Mouse (Mus musculus): ENCODE results near the gene Stard10.

Gene Stard10

DNA sequence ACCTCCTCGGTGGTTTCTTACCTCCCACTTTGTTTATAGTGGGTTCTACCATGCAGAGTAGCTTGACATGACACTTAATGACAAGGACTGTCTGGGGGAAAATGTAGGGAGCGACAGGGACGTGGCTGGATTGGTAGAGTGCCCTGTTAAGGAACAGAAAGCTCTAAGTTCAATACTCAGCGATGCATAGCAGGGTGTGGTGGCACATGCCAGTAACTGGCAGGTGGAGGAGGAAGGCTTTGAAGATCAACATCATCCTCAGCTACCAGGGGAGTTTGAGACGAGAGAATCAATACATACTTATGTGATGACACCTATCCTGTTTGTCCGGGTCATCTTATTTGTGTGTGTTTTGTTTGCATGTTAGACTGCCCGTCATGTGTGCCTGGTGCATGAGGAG, 52.8 kb downstream of the Stard10 start:
- no peak for DNase-seq (ENCODE audit: low read depth, low spot score)

DNA sequence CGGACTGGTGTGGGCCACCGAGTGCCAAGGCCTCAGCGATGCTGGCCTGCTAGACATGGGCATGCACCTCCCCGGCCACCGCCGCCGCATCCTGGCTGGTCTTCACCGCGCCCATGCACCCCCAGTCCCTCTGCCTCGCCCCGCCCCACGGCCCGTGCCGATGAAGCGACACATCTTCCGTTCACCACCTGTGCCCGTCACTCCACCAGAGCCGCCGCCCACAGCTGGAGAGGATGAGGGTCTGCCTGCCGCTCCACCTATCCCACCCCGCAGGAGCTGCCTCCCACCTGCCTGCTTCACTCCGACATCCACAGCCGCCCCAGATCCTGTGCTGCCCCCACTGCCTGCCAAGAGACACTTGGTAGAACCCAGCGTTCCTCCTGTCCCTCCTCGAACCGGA, 56.2 kb downstream of the Stard10 start:
- DNase-seq (ENCODE audit: low read depth, low spot score), result no peak

DNA sequence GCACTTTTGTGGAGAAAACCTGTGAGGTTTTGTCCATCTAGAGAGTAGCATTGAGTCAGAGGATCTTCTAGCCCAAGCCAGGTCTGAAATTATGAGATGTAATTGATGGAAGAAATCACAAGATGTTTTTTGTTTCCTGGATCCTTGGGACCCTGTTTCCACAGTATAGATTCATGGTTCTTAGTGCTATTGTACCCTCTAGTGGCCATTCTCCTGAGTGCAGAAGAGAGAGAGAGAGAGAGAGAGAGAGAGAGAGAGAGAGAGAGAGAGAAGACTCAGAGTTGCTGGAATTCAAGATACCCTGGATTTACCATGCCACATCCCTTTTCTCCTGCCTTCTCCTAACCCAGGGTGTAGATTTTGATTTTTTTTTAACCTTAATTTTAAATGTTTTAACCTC, 57.3 kb downstream of the Stard10 start:
- DNase-seq (ENCODE audit: low read depth, low spot score), result no peak

DNA sequence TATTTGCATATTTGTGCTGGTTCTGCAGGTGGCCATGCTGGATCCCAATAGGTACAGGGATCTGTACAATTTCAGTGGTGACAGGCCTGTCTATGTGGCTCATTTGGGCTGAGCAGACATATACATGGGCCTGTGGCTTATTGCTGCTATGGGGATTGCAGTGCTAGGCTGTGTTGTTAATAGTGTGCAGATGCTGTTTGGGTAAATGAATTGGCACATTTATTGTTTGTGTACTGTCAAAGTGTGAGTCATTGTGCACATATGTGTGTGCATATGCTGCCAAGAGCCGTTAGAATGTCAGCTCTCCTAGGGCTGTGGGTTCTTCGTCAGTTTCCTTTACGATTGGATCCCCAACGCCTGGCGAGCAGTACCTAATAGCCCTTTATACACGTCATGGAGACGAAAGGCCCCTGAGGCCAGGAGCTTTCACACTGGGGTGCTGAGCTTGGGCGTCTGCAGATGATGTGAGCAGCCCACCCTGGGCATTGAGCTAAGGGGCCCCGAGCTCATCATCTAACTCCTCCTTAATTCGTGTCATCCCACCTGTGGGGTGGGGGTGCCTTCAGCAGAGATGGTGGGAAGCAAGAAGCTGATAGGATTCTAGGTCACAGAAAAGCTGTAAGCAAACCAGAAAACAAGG, 59.9 kb downstream of the Stard10 start:
- no peak for DNase-seq (ENCODE audit: low read depth, low spot score)

DNA sequence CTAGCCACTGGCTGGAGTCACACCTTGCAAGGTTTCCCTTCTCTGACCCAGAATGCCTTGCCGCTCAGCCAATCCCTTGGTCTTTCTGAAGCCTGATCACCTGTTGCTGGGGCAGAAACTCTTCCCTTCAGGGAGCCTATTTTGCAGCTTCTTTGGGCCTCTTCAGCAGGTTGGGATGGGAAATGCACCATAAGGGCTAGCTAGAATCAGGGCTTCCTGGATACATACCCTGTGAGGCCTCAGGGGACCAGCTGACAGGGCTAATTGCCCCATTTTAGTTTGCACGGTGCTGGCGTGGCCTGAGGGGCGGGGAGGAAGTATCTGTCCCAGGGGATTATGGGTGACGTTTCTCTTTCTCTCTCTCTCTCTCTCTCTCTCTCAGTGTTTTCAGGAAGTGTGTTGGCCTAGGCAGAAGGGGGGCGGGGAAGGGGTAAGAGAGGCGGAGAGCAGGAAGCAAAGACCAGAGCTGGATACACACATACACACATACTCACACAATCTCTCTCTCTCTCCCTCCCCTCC, 60.9 kb downstream of the Stard10 start:
- DNase-seq (ENCODE audit: low read depth, low spot score), result no peak

DNA sequence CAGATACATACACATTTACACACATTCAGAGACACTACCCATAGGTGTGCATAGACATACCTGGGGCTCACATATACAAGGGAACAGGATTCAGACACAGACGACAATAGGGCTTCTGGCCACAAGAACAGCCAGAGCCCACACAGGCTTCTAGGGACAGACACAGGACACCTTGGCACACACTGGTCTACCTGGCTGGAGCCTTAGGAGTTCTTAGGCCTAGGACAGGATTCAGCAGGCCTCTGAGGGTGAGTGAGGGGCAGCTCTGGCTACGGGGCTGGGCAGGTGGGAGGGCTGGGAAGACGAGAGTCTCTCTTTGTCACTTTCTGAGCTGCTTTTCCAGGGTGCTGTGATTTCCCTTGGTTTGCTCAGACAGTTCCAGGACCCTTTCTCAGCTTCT, 61.4 kb downstream of the Stard10 start:
- DNase-seq (ENCODE audit: low read depth, low spot score), result no peak

DNA sequence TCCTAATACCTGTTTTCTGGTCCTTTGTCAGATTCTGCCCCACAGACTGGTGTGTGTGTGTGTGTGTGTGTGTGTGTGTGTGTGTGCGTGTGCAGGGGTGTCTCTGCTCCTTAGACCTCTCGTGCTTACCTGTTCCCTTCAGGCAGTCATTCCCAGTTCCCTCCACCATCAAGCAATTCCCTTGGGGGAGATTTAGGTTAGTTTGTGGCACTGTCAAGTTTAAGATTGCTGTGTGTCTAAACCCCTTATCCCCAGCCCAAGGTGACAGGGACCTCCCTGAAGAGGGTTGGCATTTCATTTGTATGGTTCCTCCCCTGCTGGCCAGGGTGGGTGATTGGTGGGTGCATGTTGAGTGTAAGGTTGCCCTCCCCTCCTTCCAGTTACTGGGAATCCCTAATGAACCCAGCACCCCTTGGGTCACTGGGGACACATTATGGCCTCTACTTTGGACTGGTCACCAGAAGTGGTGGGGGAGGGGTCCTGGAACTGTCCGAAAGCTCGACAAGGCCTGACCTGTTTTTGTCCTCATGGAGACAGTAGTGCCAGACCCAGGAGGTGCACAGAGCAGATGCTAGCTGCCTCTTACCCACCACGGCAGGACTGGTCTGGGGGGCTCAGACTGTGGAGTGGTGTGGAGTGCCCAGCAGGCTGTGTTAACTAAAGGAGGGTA, 62.0 kb downstream of the Stard10 start:
- DNase-seq (ENCODE audit: low read depth, low spot score), result no peak

DNA sequence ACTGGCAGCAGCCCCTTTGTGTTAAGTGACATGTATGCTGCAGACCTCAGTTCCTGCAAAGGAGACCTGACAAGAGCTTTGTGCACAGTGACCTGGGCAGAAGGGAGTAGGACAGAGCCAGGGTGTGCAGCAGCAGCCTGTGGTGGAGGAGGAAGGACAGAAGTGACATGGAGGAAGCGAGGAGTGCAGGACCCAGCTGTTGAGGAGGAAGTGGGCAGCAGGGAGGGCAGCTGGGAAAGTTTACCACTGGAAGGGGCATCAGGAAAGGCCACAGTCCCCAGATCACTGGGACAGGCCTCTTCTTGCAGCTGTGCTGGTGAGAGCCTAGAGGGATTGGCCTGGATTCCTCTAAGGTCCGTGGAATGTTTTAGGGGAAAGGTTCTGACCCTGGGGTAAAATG, 62.8 kb downstream of the Stard10 start:
- DNase-seq (ENCODE audit: low read depth, low spot score), result no peak

DNA sequence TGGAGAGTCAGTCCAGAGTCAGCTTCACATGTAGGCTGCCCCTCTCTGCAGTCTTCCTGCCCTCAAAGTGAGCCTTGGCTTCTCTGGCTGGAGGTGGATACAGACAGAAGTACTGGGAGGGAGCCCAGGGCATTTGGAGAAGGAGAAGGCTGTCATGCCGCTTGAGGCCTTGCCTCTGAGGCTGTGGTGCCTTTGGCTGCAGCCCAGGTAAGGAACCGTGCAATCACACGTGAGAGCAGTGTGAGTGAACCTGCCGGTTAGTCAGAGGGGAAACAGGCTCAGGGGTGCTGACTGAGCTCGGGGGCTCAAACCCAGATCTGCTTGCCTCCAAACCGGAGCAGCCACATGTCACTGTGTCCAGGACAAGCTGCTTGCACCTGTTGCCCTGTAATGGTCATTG, 64.6 kb downstream of the Stard10 start:
- no peak for DNase-seq (ENCODE audit: low read depth, low spot score)

DNA sequence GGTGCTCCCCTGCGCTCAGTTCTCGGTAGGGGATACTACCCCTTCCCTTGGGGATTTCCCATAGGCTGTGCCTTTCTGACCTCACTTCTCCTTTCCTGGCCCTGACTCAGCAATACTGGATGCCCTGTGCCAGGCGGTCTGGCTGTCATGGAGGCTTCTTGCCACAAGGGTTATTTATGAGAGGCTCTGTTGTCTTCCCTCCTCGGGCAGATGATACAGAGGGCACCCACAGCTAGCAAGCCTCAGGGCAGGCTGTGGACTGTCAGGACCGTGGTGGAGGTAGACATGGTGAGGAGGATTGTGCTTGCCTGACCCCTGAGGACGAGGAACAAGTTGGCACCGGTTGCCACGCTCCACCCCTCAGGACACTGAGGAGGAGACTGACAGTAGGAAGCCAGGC, 65.5 kb downstream of the Stard10 start:
- no peak for DNase-seq (ENCODE audit: low read depth, low spot score)

DNA sequence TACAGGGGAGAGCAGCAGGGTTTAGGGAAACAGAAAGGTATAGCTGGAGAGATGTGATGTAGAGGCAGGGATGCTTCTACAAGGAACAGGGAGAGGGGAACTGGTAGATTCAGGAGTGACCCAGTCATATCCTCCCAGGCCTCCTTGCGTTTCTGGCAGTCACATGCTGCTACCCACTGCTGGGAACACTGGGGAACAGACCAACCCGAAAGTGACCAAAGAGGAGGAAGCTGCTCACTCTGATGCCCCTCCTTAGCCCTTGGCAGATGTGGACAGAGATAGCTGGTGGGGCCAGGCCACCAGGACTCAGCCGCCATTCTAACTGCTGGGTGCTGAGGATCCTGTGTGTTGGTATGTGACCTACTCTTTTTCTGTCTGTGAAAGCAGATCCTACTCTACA, 66.9 kb downstream of the Stard10 start:
- DNase-seq (ENCODE audit: low read depth, low spot score), result no peak

DNA sequence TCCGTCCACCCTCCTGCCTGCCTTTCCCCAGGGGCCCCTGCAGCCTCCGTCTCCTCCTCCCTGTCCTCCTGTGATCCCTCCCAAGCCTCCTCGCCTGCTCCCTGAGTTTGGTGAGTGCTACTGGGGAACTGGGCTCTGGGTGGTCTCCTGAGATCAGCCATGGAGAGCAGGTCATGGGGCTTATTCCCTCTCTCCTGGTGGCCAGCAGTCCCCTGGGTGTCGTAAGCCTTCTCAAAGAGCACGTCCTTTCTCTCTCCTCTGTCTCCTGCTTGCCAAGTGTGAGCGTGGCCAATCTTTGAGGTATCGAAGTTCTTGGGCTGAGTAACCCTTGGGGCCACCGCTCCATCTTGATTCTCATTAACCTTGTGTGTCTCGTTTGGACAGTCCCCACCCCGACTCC, 68.0 kb downstream of the Stard10 start:
- no peak for DNase-seq (ENCODE audit: low read depth, low spot score)

DNA sequence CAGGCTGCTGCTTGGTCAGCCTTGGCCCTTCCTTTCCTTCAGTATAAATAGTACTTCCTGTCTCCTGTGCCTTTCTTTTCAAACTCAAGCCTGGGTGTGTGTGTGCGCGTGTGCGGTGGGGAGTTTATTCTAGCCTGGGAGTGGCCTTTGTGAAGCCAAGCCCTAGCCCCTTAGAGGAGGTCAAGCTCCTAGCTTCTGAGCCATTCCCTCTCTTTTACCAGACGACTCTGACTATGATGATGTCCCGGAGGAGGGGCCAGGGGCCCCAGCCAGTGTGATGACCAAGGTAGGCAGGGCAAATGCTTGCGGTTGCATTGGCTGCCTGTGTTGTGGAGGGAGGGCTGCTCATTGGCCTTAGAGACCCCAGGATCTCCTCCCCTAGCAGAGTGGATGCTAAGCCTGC, 68.4 kb downstream of the Stard10 start:
- no peak for DNase-seq (ENCODE audit: low read depth, low spot score)

DNA sequence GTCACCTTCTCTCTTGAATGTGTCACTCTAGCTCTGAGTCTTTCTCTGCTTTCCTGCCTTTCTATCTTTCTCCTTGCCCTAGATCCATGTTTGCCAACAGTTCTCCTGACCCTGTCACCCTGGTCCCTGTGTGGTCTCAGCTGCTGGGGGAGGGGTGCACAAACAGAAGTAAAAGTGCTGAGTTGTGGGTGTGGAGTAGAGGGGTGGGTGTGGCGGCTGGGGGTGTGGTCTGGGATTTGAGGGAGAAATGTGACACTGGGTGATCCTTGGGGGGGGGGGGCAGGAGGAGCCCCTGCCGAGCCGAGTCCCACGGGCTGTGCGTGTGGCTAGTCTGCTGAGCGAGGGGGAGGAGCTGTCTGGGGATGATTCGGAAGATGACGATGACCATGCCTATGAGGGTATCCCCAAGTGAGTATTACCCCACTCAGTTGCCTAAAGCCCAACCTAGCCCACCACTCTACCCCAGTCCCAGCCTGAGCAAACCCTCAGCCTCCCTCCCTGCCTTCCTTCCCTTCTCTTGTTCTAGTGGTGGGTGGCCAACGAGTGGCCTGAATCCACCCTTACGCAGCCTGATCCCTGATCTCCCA, 69.1 kb downstream of the Stard10 start:
- DNase-seq (ENCODE audit: low read depth, low spot score), result no peak

DNA sequence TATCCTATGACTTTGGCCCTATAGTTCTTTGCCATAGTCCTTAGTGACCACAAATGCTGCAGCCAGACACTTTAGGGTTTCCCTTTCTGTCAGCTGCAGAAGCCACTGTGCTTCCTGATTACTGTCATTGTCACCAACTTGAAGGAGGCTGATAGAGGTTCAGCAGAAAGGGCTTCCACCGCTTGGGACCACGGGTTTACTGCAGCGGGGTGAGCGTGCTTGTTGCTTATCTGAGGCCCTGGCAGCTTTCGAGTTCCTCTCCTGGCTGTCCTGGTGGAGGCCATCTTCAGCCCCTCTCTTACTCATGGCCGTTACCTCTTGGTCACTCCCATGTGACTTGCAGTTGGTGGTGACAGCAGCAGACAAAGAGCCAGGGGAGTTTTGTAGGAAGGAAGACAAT, 72.4 kb downstream of the Stard10 start:
- DNase-seq (ENCODE audit: low read depth, low spot score), result no peak

DNA sequence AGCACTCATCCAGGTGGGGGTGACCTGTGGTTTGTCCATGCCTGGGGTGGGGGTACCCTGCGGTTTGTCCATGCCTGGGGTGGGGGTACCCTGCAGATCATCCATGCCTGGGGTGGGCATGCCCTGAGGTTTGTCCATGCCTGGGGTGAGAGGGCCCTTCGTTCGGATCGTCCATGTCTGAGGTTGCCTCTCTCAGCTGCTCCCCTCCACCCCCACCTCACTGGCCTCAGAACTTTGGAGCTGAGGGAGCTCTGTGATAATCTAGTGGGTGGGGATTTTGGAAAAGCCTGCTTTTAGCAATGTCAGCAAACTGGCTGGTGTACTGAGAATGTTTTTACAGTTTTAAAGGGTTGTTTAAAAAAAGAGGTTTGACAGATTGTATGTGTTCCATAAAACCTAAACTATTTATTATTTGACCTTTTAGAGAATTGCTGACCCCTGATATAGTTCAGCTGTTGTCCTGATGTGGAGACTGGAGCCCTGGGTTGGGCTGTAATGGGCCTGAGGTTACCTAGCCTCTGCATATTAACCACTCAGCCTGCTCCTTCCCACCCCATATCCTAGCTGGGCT, 75.1 kb downstream of the Stard10 start:
- no peak for DNase-seq (ENCODE audit: low read depth, low spot score)

DNA sequence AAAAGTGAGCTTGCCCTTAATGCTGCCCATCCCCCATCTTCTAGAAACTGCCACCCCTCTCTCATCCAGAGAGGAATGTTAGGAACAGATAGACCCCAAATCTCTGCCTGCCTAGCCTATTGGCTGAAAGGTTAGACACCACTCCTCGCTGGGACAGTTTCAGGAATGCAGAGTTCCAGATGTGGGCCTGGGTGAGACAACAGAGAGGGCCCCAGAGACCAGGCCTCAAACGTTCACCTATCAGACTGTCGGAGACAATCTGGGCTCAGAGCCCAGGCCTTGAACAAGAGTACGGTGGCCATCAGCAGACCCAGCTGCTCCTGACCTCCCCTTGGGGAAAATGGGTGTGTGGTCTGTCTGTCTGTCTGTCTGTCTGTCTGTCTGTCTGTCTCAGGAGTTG, 76.1 kb downstream of the Stard10 start:
- DNase-seq (ENCODE audit: low read depth, low spot score), result no peak

DNA sequence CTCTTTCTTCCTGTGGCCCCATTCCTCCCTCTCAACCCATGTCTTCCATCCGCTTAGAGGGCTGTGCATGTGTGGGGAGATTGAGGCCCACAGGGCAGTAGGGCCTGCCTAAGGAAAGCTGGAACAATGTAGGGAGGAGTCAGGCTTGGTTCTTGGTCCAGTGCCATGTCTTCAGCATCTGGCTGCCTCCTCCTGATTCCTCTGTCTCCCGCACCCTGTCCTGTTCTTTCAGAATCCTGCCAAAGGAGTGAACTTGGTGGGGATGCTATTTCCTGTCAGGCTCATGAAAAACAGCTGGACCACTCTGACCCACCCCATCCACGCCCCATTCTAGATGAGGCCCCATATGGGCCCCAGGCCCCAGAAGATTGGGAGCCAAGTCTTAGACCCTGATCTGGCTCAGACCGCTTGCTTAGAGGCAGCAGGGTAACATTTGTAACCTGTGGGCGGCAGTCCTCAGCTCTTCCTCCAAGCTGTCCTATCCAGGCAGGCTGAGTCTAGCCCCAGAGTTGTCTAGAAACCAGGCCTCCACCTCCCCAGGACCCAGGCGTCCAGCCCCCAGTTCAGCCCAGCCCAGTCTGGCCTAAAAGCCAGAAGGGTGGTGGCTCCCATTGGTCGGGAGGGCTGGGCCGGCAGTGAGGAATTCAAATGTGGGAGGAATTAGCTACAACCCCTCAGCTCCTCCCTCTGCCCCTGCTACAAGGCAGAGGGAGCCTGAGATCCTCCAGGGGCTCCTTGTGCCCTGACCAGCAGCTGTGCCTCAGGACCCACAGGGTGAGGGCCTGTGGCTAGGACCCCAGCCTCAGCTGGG, 77.0 kb downstream of the Stard10 start:
- no peak for DNase-seq (ENCODE audit: low read depth, low spot score)

DNA sequence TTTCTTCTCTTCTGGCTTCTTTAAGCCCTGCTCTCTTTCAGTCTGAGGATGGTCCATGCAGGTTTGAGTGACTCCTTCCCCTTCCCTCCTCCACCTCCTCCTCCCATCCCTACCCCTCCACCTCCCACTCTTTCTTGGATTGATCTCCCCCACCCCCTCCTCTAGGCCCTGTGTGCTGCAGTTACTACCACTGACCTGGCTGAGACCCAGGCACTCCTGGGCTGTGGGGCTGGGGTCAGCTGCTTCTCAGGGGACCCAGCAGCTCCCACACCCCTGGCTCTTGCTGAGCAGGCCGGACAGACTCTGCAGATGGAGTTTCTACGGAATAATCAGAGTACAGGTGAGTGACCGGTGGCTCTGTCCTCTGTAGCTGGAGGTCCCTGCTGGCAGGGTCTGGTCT, 77.7 kb downstream of the Stard10 start:
- no peak for DNase-seq (ENCODE audit: low read depth, low spot score)

DNA sequence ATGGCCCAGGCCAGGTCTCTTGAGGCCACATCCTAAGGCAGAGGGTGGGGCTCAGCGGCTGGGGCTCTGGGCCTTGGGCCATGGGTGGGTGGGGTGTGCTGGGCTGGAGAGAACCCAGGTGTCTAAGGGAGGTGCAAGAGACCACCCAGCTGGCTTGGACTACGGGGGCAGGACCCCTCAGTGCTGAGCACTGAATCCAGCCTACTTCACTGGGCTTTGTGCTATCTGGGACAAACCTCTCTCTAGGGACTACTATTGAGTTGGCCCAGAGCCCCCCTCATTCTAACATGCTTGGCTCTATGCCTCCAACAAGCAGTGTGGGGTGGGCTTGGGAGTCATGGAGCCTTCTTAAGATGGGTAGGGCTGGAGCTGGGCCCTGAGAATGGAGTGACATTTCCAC, 78.6 kb downstream of the Stard10 start:
- no peak for DNase-seq (ENCODE audit: low read depth, low spot score)

All from c-Kit-negative CD71-positive TER-119-positive erythroid progenitor cells, embryonic 14.5 days (primary cell).